Mouse (Mus musculus): Measurements from ENCODE around the gene Itgb4. TPM values are rescaled to one million over a fixed set of nuclear protein-coding genes. Genes with fewer than 3 reads are reported as not detected.

Gene Itgb4
- polyA plus RNA-seq, 1 experiment from 2014 or later, result 1.9 TPM

DNA sequence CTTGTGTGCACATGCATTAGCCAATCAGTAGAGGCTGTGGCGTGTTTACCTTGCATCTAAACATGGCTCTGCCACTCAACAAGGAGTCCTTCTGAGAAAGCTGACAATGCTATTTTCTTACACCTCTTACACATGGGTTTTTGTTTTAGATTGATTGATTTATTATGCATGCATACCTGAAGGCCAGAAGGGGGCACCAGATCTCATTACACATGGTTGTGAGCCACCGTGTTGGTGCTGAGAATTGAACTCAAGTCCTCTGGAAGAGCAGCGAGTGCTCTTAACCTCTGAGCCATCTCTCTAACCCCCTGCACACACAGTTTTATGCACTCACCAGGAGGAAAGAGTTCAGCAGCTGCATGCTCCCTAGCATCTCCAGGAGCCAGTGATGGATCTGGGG lies 28.4 kb downstream of the Itgb4 start:
- 94% methylated on average over 3 of the region's 3 CpGs for WGBS
- Histone ChIP-seq H3K4me3 (no peak overlapping the region), H3K4me2 (no peak overlapping the region), H3K27ac (replicated peaks) (no peak overlapping the region), H3K4me1 (replicated peaks) (peaks cover 15% of the 10 kb centered on the region), H3K27me3 (no peaks in the 10 kb centered on the region), H3K9me3 (no peaks in the 10 kb centered on the region), H3K9ac (no peak overlapping the region), H3K36me3 (no peaks in the 10 kb centered on the region)
- no peak for ATAC-seq (ENCODE audit: low FRiP score, low read depth)

DNA sequence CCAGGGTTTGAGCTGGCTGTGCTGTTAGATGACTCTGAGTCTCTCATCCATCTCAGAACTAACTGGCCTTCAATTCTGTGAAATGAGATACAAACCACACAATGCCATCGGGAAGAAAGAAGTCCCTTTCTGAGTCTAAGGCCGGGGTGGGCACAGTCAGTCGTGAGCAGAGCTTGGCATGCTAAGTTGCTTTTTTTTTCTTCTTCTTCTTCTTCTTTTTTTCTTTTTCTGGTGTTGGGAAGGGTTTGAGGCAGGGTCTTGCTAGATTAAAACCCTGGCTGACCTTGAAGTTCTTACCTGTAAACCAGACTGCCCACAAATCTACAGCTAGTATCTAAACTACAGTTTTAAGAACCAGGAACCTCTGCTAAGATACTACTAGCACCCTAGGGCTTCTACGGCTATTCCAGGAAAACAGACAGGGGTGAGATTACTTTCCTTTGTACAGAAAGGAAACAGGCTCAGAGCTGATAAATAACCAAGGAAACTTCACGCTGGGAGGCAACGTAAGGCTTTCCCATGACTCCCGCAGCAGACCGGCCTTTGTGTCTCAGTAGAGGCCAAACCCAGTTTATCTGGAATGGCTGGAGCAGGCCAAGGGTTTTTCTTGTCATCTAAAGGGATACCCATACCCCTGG lies 29.8 kb downstream of the Itgb4 start:
- Histone ChIP-seq H3K9me3 (no peaks in the 10 kb centered on the region), H3K4me2 (peak overlapping the region; percentile 62), H3K36me3 (no peaks in the 10 kb centered on the region), H3K4me3 (peak overlapping the region; percentile 35), H3K27me3 (no peaks in the 10 kb centered on the region), H3K9ac (peak overlapping the region; percentile 35; the same call in 1 of the 2 replicates), H3K27ac (replicated peaks) (peak overlapping the region; percentile 35; the same call in 1 of the 2 replicates), H3K4me1 (replicated peaks) (peaks cover 22% of the 10 kb centered on the region)
- no peak for ATAC-seq (ENCODE audit: low FRiP score, low read depth)
- WGBS, result 31% methylated on average over 8 of the region's 8 CpGs

GRCm38 (mm10) chr11:116004840-116005700 lies 30.6 kb downstream of the Itgb4 start:
- H3K27ac ChIP-seq (replicated peaks), result peak overlapping the region; percentile 65

GRCm38 (mm10) chr11:116005701-116006419 lies 31.4 kb downstream of the Itgb4 start:
- Histone ChIP-seq H3K9ac (no peak overlapping the region), H3K4me2 (peak overlapping the region; percentile 62), H3K4me3 (no peak overlapping the region), H3K9me3 (no peaks in the 10 kb centered on the region), H3K27ac (replicated peaks) (no peak overlapping the region), H3K27me3 (no peaks in the 10 kb centered on the region), H3K36me3 (no peaks in the 10 kb centered on the region), H3K4me1 (replicated peaks) (peaks cover 22% of the 10 kb centered on the region)
- 0 out of 2 replicates have a peak, but pooled peaks have one; percentile 12 for ATAC-seq (ENCODE audit: low FRiP score, low read depth)
- 69% methylated on average over 9 of the region's 9 CpGs for WGBS

More at GRCm38 (mm10) chr11:116004840-116005700, 30.6 kb downstream of the Itgb4 start:
- H3K4me3 ChIP-seq, result peak overlapping the region; percentile 35
- H3K9me3 ChIP-seq, result no peaks in the 10 kb centered on the region
- no peaks in the 10 kb centered on the region for H3K27me3 ChIP-seq
- ATAC-seq (ENCODE audit: low FRiP score, low read depth), result peak; percentile 61
- WGBS, result 5% methylated on average over 54 of the region's 54 CpGs
- peak overlapping the region; percentile 62 for H3K4me2 ChIP-seq
- H3K36me3 ChIP-seq, result no peaks in the 10 kb centered on the region
- H3K9ac ChIP-seq, result peak overlapping the region; percentile 35; the same call in 1 of the 2 replicates
- peaks cover 22% of the 10 kb centered on the region for H3K4me1 ChIP-seq (replicated peaks)

DNA sequence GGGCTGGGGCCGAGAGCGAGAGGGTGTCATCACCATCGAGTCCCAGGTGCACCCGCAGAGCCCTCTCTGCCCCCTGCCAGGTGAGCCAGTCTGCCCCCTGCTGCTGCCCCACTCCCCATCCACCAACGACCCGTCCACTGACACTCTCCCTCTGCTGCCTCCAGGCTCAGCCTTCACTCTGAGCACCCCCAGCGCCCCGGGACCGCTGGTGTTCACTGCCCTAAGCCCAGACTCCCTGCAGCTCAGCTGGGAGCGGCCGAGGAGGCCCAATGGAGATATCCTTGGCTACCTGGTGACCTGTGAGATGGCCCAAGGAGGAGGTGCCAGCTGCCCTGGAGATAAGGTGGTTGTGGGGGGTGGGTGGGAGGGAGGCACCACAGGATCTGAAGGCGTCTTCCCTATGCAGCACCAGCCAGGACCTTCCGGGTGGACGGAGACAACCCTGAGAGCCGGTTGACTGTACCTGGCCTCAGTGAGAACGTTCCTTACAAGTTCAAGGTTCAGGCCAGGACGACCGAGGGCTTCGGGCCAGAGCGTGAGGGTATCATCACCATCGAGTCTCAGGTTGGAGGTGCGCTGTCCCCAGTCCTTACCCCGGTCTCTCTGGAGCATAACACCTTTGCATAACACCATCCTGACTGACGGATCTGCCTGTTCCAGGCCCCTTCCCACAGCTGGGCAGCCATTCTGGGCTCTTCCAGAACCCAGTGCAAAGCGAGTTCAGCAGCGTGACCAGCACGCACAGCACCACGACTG lies 32.8 kb downstream of the Itgb4 start:
- Histone ChIP-seq H3K9ac (no peak overlapping the region), H3K9me3 (no peaks in the 10 kb centered on the region), H3K4me2 (no peak overlapping the region), H3K4me3 (no peak overlapping the region), H3K4me1 (replicated peaks) (peaks cover 31% of the 10 kb centered on the region), H3K36me3 (no peaks in the 10 kb centered on the region), H3K27me3 (no peaks in the 10 kb centered on the region), H3K27ac (replicated peaks) (no peak overlapping the region)
- WGBS, result 89% methylated on average over 28 of the region's 28 CpGs
- ATAC-seq (ENCODE audit: low FRiP score, low read depth), result no peak

DNA sequence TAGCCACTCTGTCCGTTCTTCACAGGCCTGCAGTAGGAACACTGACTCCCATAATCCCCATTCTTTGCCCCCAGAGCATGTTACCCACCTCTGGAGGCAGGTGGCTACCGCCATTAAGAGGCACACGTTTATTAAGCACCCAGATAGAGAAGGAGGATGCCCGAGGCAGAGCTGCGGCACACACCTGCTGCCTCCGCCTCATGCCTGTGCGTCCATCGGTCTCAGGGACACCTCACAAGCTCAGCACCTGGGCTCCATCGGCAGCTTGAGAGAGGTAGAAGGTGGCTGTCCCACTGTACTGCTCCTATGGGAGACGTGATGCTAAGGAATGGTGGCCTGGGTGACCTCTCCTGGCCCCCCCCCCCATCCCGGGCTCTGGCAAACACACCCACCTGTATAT lies 33.9 kb downstream of the Itgb4 start:
- no peak for ATAC-seq (ENCODE audit: low FRiP score, low read depth)
- H3K4me3 ChIP-seq, result no peak overlapping the region
- H3K4me1 ChIP-seq (replicated peaks), result peaks cover 41% of the 10 kb centered on the region
- H3K9me3 ChIP-seq, result no peaks in the 10 kb centered on the region
- H3K27ac ChIP-seq (replicated peaks), result no peak overlapping the region
- WGBS, result 86% methylated on average over 11 of the region's 11 CpGs
- no peaks in the 10 kb centered on the region for H3K36me3 ChIP-seq
- no peaks in the 10 kb centered on the region for H3K27me3 ChIP-seq
- no peak overlapping the region for H3K4me2 ChIP-seq
- no peak overlapping the region for H3K9ac ChIP-seq

- H3K27ac ChIP-seq (replicated peaks), result peak overlapping the region; percentile 6; the same call in 1 of the 2 replicates
- 78% methylated on average over 13 of the region's 13 CpGs for WGBS
- H3K4me3 ChIP-seq, result no peak overlapping the region
- H3K9me3 ChIP-seq, result no peaks in the 10 kb centered on the region
- H3K4me1 ChIP-seq (replicated peaks), result peaks cover 41% of the 10 kb centered on the region
- H3K36me3 ChIP-seq, result no peaks in the 10 kb centered on the region
- H3K4me2 ChIP-seq, result no peak overlapping the region
- no peak overlapping the region for H3K9ac ChIP-seq
- no peak for ATAC-seq (ENCODE audit: low FRiP score, low read depth)
- no peaks in the 10 kb centered on the region for H3K27me3 ChIP-seq
Observed at GRCm38 (mm10) chr11:116008832-116009375, 34.4 kb downstream of the Itgb4 start.

- ATAC-seq (ENCODE audit: low FRiP score, low read depth), result no peak
- 80% methylated on average over 11 of the region's 11 CpGs for WGBS
- Histone ChIP-seq H3K36me3 (no peaks in the 10 kb centered on the region), H3K4me1 (replicated peaks) (peaks cover 35% of the 10 kb centered on the region), H3K9me3 (no peaks in the 10 kb centered on the region), H3K27ac (replicated peaks) (peak overlapping the region; percentile 6; the same call in 1 of the 2 replicates), H3K9ac (no peak overlapping the region), H3K27me3 (no peaks in the 10 kb centered on the region), H3K4me3 (no peak overlapping the region), H3K4me2 (no peak overlapping the region)
Observed at GRCm38 (mm10) chr11:116009661-116010060, 35.2 kb downstream of the Itgb4 start.

- no peak for ATAC-seq (ENCODE audit: low FRiP score, low read depth)
- Histone ChIP-seq H3K27me3 (no peaks in the 10 kb centered on the region), H3K9ac (no peak overlapping the region), H3K4me3 (no peak overlapping the region), H3K9me3 (no peaks in the 10 kb centered on the region), H3K36me3 (no peaks in the 10 kb centered on the region), H3K4me2 (no peak overlapping the region), H3K27ac (replicated peaks) (0 out of 2 replicates have a peak overlapping the region, but pooled peaks have one; percentile 22), H3K4me1 (replicated peaks) (peaks cover 30% of the 10 kb centered on the region)
- 81% methylated on average over 8 of the region's 8 CpGs for WGBS
Observed at GRCm38 (mm10) chr11:116010146-116010545, 35.6 kb downstream of the Itgb4 start.

- Histone ChIP-seq H3K36me3 (no peaks in the 10 kb centered on the region), H3K4me1 (replicated peaks) (peaks cover 26% of the 10 kb centered on the region), H3K27me3 (no peaks in the 10 kb centered on the region), H3K4me3 (no peak overlapping the region), H3K4me2 (no peak overlapping the region), H3K9ac (no peak overlapping the region), H3K27ac (replicated peaks) (no peak overlapping the region), H3K9me3 (no peaks in the 10 kb centered on the region)
- 89% methylated on average over 5 of the region's 5 CpGs for WGBS
- ATAC-seq (ENCODE audit: low FRiP score, low read depth), result no peak
Observed at GRCm38 (mm10) chr11:116010948-116011347, 36.4 kb downstream of the Itgb4 start.
